Mouse (Mus musculus) myocyte (in vitro differentiated cells): ENCODE measurements around the gene Bahcc1. TPM values are rescaled to one million over a fixed set of nuclear protein-coding genes. Genes with fewer than 3 reads are reported as not detected.
A peak's percentile ranks its signal among the peaks of the same experiment; 100 is the strongest.

ENCODE experiments used
- H3K27me3 ChIP-seq: one replicate; pipeline ENCODE4 v1.6.1; 2011; ENCODE audit not compliant: control insufficient read depth, insufficient read depth, insufficient read length
- H3K36me3 ChIP-seq: one replicate; pipeline ENCODE4 v1.6.1; 2011; ENCODE audit not compliant: control insufficient read depth, insufficient read depth
- H3K4me2 ChIP-seq: one replicate; pipeline ENCODE4 v1.6.1; 2011; ENCODE audit warnings: low read depth, control low read depth
- H3K4me3 ChIP-seq: one replicate; pipeline ENCODE4 v1.5.1; 2011; ENCODE audit warnings: mild to moderate bottlenecking, control low read depth, moderate library complexity
- H3K79me2 ChIP-seq: one replicate; pipeline ENCODE4 v1.6.1; 2011; ENCODE audit not compliant: control insufficient read depth, insufficient read depth
- H3ac ChIP-seq: one replicate; pipeline ENCODE4 v1.6.1; 2011; ENCODE audit not compliant: control insufficient read depth, insufficient read length
- CEBPB ChIP-seq: IDR thresholded peaks from 2 replicates; pipeline ENCODE4 v1.6.1; 2011; ENCODE audit warnings: mild to moderate bottlenecking, moderate library complexity; ENCODE audit not compliant: poor library complexity, insufficient read depth, severe bottlenecking
- E2F4 ChIP-seq: IDR thresholded peaks from one replicate; pipeline ENCODE4 v1.6.1; 2011; ENCODE audit warnings: mild to moderate bottlenecking, control low read depth, moderate library complexity; ENCODE audit not compliant: insufficient read depth
- MAX ChIP-seq: IDR thresholded peaks from one replicate; pipeline ENCODE4 v1.6.1; 2011; ENCODE audit warnings: low read depth, mild to moderate bottlenecking, control low read depth
- MYOD1 ChIP-seq, 3 experiments: IDR thresholded peaks; one replicate each; pipeline ENCODE4 v1.6.1; 2011; ENCODE audit warnings: control low read depth in 2 of 3, low read depth in 2 of 3, mild to moderate bottlenecking in 2 of 3, moderate library complexity in 1 of 3; ENCODE audit not compliant: insufficient read length in 2 of 3, control insufficient read depth in 1 of 3
- MYOG ChIP-seq, 3 experiments: IDR thresholded peaks; one replicate each; pipeline ENCODE4 v1.6.1; 2011; ENCODE audit warnings: control low read depth in 2 of 3, low read depth in 2 of 3, mild to moderate bottlenecking in 2 of 3; ENCODE audit not compliant: insufficient read length in 2 of 3, control insufficient read depth in 1 of 3, insufficient read depth in 1 of 3
- POLR2A ChIP-seq: IDR thresholded peaks from one replicate; pipeline ENCODE4 v1.6.1; 2011; ENCODE audit warnings: low read depth, mild to moderate bottlenecking, control low read depth, moderate library complexity; ENCODE audit not compliant: insufficient read length
- POLR2AphosphoS2 ChIP-seq: IDR thresholded peaks from one replicate; pipeline ENCODE4 v1.6.1; 2011; ENCODE audit warnings: low read depth, control low read depth; ENCODE audit not compliant: insufficient read length
- REST ChIP-seq: IDR thresholded peaks from one replicate; pipeline ENCODE4 v1.6.1; 2011; ENCODE audit warnings: mild to moderate bottlenecking, control low read depth, moderate library complexity; ENCODE audit not compliant: insufficient read depth, insufficient read length
- SRF ChIP-seq: IDR thresholded peaks from one replicate; pipeline ENCODE4 v1.6.1; 2011; ENCODE audit warnings: low read depth; ENCODE audit not compliant: control insufficient read depth, insufficient read length
- TCF12 ChIP-seq: IDR thresholded peaks from one replicate; pipeline ENCODE4 v1.6.1; 2011; ENCODE audit warnings: mild to moderate bottlenecking, control low read depth; ENCODE audit not compliant: poor library complexity, insufficient read depth, severe bottlenecking
- TCF3 ChIP-seq: IDR thresholded peaks from one replicate; pipeline ENCODE4 v1.6.1; 2011; ENCODE audit warnings: low read depth, control low read depth; ENCODE audit not compliant: insufficient read length
- USF1 ChIP-seq: IDR thresholded peaks from one replicate; pipeline ENCODE4 v1.6.1; 2011; ENCODE audit warnings: low read depth, mild to moderate bottlenecking, control low read depth, moderate library complexity
- polyA plus RNA-seq: library from polyadenylated mRNA; unstranded; fragments of >200 nt; fragmentation: generic; extraction: Trizol; gene quantifications from one replicate; pipeline ENCODE4 v1.2.1, GENCODE M21; 2012; ENCODE audit warnings: missing spikeins

The Bahcc1 gene
- polyA plus RNA-seq, 1 experiment, result 6.3 TPM

GRCm38 (mm10) chr11:120228911-120229437 lies 3.8 kb upstream of the Bahcc1 start:
- Histone ChIP-seq H3ac (no peak overlapping the region), H3K79me2 (peaks cover 26% of the 10 kb centered on the region), H3K4me3 (peak overlapping the region; percentile 72), H3K36me3 (no peaks in the 10 kb centered on the region), H3K27me3 (no peaks in the 10 kb centered on the region), H3K4me2 (peak overlapping the region; percentile 87)
- no peak for TF ChIP-seq MYOD1 (IDR thresholded peaks at IDR 0.05; ENCODE audit: control insufficient read depth in 1 of 3, insufficient read length in 2 of 3, low read depth in 2 of 3)
- peak; percentile 22 for TF ChIP-seq POLR2A

GRCm38 (mm10) chr11:120229861-120230751 lies 2.6 kb upstream of the Bahcc1 start:
- TF ChIP-seq MYOD1 (IDR thresholded peaks at IDR 0.05; ENCODE audit: control insufficient read depth in 1 of 3, insufficient read length in 2 of 3, low read depth in 2 of 3), result peak in 1 of 3 experiments; percentile 26
- TF ChIP-seq CEBPB, result no peak
- TF ChIP-seq MYOG (IDR thresholded peaks at IDR 0.05; ENCODE audit: control insufficient read depth in 1 of 3, insufficient read depth in 1 of 3, insufficient read length in 2 of 3, low read depth in 2 of 3), result no peak

GRCm38 (mm10) chr11:120230841-120231370 lies 1.8 kb upstream of the Bahcc1 start:
- TF ChIP-seq TCF12, result no peak
- no peak for TF ChIP-seq E2F4
- no peak for TF ChIP-seq USF1
- no peak for TF ChIP-seq CEBPB
- no peak for TF ChIP-seq POLR2A
- TF ChIP-seq SRF, result no peak
- TF ChIP-seq MYOG (IDR thresholded peaks at IDR 0.05; ENCODE audit: control insufficient read depth in 1 of 3, insufficient read depth in 1 of 3, insufficient read length in 2 of 3, low read depth in 2 of 3), result no peak
- TF ChIP-seq MAX, result no peak
- no peak for TF ChIP-seq REST
- TF ChIP-seq TCF3, result no peak
- peak in 1 of 3 experiments; percentile 0 for TF ChIP-seq MYOD1 (IDR thresholded peaks at IDR 0.05; ENCODE audit: control insufficient read depth in 1 of 3, insufficient read length in 2 of 3, low read depth in 2 of 3)
- TF ChIP-seq POLR2AphosphoS2, result peak; percentile 24
- Histone ChIP-seq H3ac (peak overlapping the region; percentile 75), H3K36me3 (no peaks in the 10 kb centered on the region), H3K4me3 (peak overlapping the region; percentile 72), H3K4me2 (peak overlapping the region; percentile 87), H3K27me3 (no peaks in the 10 kb centered on the region), H3K79me2 (peaks cover 45% of the 10 kb centered on the region)

More at GRCm38 (mm10) chr11:120229861-120230751, 2.6 kb upstream of the Bahcc1 start:
- no peaks in the 10 kb centered on the region for H3K36me3 ChIP-seq
- peak overlapping the region; percentile 75 for H3ac ChIP-seq
- H3K4me3 ChIP-seq, result peak overlapping the region; percentile 72
- H3K79me2 ChIP-seq, result peaks cover 37% of the 10 kb centered on the region
- H3K27me3 ChIP-seq, result no peaks in the 10 kb centered on the region
- peak overlapping the region; percentile 87 for H3K4me2 ChIP-seq

- TF ChIP-seq POLR2A (peak; percentile 52), MYOD1 (IDR thresholded peaks at IDR 0.05; ENCODE audit: control insufficient read depth in 1 of 3, insufficient read length in 2 of 3, low read depth in 2 of 3) (no peak), POLR2AphosphoS2 (peak; percentile 3), MYOG (IDR thresholded peaks at IDR 0.05; ENCODE audit: control insufficient read depth in 1 of 3, insufficient read depth in 1 of 3, insufficient read length in 2 of 3, low read depth in 2 of 3) (no peak)
- Histone ChIP-seq H3K79me2 (peaks cover 50% of the 10 kb centered on the region), H3K36me3 (no peaks in the 10 kb centered on the region), H3K4me3 (peak overlapping the region; percentile 72), H3ac (peak overlapping the region; percentile 75), H3K4me2 (peak overlapping the region; percentile 68), H3K27me3 (no peaks in the 10 kb centered on the region)
These were observed 1.4 kb upstream of the Bahcc1 start for GRCm38 (mm10) chr11:120231379-120231778.

- H3K36me3 ChIP-seq, result no peaks in the 10 kb centered on the region
- no peaks in the 10 kb centered on the region for H3K27me3 ChIP-seq
- H3K4me3 ChIP-seq, result peak overlapping the region; percentile 84
- TF ChIP-seq TCF3 (no peak), POLR2A (peak; percentile 20)
- peaks cover 68% of the 10 kb centered on the region for H3K79me2 ChIP-seq
- H3K4me2 ChIP-seq, result peak overlapping the region; percentile 100
- peak overlapping the region; percentile 94 for H3ac ChIP-seq
These were observed 841 bp downstream of the Bahcc1 start for GRCm38 (mm10) chr11:120233441-120234135.
